Mouse (Mus musculus): ENCODE results near the gene Ankrd2.

GRCm38 (mm10) chr19:42034881-42035455 lies 832 bp upstream of the Ankrd2 start:
- TF ChIP-seq CTCF (IDR thresholded peaks at IDR 0.05; ENCODE audit: borderline replicate concordance, extremely low read depth, insufficient read depth, insufficient read length): no peak
- TF ChIP-seq POLR2A (IDR thresholded peaks at IDR 0.05; ENCODE audit: borderline replicate concordance, extremely low read depth, insufficient read depth, insufficient read length, poor library complexity, severe bottlenecking): no peak

All from brain, embryonic 14.5 days (tissue).